Mouse (Mus musculus): ENCODE results near the gene Dusp27. TPM values are rescaled to one million over a fixed set of nuclear protein-coding genes. Genes with fewer than 3 reads are reported as not detected.

Gene Dusp27
- total RNA-seq, 2 experiments from 2014 or later: 0.39 to 0.57 TPM

Other genes with a start within 250 kb of the Dusp27 start
- gene Pou2f1, start 125.2 kb downstream of the Dusp27 start, total RNA-seq (2021): 10 to 100 TPM; 16.6 to 17.7 TPM
- not detected for gene Gpa33, start 2.3 kb upstream of the Dusp27 start, total RNA-seq (2021)
- gene Mael, start 110.8 kb upstream of the Dusp27 start, total RNA-seq (2021): not detected
- gene Ildr2, start 126.2 kb upstream of the Dusp27 start, total RNA-seq (2021): 10 to 100 TPM; 83.5 to 92.3 TPM

All from layer of hippocampus, postnatal 14 days (tissue).